Mouse (Mus musculus) midbrain, embryonic 13.5 days (tissue): ENCODE measurements around the gene Ankrd39. TPM values are rescaled to one million over a fixed set of nuclear protein-coding genes. Genes with fewer than 3 reads are reported as not detected.

Source experiments
- ATAC-seq: fragments of 200-750 bp; cut with Nextera tagmentation; 2 replicates; pipeline ENCODE4 v1.8.0; 2017; ENCODE audit warnings: mild to moderate bottlenecking, moderate TSS enrichment, moderate library complexity
- H3K27ac ChIP-seq: fragments of 300-500 bp; sonication (generic); 2 replicates; pipeline ENCODE4 v1.5.1; 2015; ENCODE audit warnings: inconsistent platforms, mild to moderate bottlenecking, moderate library complexity
- H3K27me3 ChIP-seq: fragments of 300-500 bp; sonication (generic); 2 replicates; pipeline ENCODE4 v1.6.1; 2015; ENCODE audit warnings: mild to moderate bottlenecking, inconsistent platforms
- H3K36me3 ChIP-seq: fragments of 300-500 bp; sonication (generic); 2 replicates; pipeline ENCODE4 v1.6.1; 2015; ENCODE audit warnings: mild to moderate bottlenecking, inconsistent platforms
- H3K4me1 ChIP-seq: fragments of 300-500 bp; sonication (generic); replicated peaks from 2 replicates; pipeline ENCODE4 v1.6.1; 2015; ENCODE audit warnings: inconsistent platforms
- H3K4me2 ChIP-seq: fragments of 300-500 bp; sonication (generic); replicated peaks from 2 replicates; pipeline ENCODE4 v1.6.1; 2015; ENCODE audit warnings: moderate library complexity, mild to moderate bottlenecking, inconsistent platforms
- H3K4me3 ChIP-seq: fragments of 300-500 bp; sonication (generic); replicated peaks from 2 replicates; pipeline ENCODE4 v1.5.1; 2015; ENCODE audit warnings: mild to moderate bottlenecking, inconsistent platforms
- H3K9ac ChIP-seq: fragments of 300-500 bp; sonication (generic); replicated peaks from 2 replicates; pipeline ENCODE4 v1.6.1; 2015; ENCODE audit warnings: mild to moderate bottlenecking, inconsistent platforms
- H3K9me3 ChIP-seq: fragments of 300-500 bp; sonication (generic); 2 replicates; pipeline ENCODE4 v1.6.1; 2016; ENCODE audit warnings: mild to moderate bottlenecking, inconsistent platforms
- WGBS: fragments of 180-500 bp; shearing (Covaris S2); methylation state at CpG from one replicate; pipeline ENCODE4 v1.1.7; 2015; 5-methylcytosine and 5-hydroxymethylcytosine counted together
- polyA plus RNA-seq: library from polyadenylated mRNA; unstranded; fragments of >200 nt; fragmentation: Nextera tagmentation; extraction: Ambion mirVana; gene quantifications from 2 replicates; pipeline ENCODE4 v1.2.1, GENCODE M21; 2015

Ankrd39 gene
- polyA plus RNA-seq, 1 experiment from 2014 or later: 22.1 TPM

GRCm38 (mm10) chr1:36535477-36536396 is 11.5 kb downstream of the Ankrd39 start:
- ATAC-seq: no peak
- Histone ChIP-seq H3K9me3 (no peaks in the 10 kb centered on the region), H3K27ac (no peak overlapping the region), H3K4me2 (no peak overlapping the region), H3K4me1 (0 out of 2 replicates have a peak, but pooled peaks cover 4% of the 10 kb centered on the region), H3K9ac (no peak overlapping the region), H3K27me3 (no peaks in the 10 kb centered on the region), H3K4me3 (no peak overlapping the region), H3K36me3 (peaks cover 20% of the 10 kb centered on the region)
- WGBS: 90% methylated on average over 11 of the region's 11 CpGs

DNA sequence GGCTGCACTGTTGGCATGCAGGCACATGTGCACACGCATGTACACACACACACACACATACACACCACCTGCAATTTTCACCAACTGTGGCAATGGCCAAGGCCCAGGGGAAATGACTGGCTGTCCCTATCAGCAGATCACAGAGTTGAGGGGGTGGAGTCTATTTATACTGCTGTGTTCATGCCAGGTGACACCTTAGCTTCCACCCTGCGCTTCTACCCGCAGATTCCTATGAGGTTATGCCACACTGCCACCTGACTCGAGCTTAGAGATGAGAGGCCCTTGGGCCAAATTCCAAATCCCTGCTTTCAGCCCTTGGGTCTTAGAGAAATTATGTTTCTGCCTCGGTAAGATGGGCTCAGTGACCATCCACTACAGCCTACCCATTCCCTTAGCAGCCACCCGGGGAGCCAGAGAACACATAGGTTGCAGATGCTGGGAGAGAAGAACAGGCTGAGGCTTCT is 12.6 kb downstream of the Ankrd39 start:
- Histone ChIP-seq H3K4me1 (0 out of 2 replicates have a peak, but pooled peaks cover 7% of the 10 kb centered on the region), H3K27me3 (no peaks in the 10 kb centered on the region), H3K9ac (no peak overlapping the region), H3K4me2 (no peak overlapping the region), H3K9me3 (no peaks in the 10 kb centered on the region), H3K36me3 (peaks cover 15% of the 10 kb centered on the region), H3K27ac (no peak overlapping the region), H3K4me3 (no peak overlapping the region)
- WGBS: 89% methylated on average over 6 of the region's 6 CpGs
- ATAC-seq: no peak

GRCm38 (mm10) chr1:36533546-36533945 is 13.7 kb downstream of the Ankrd39 start:
- no peak overlapping the region for H3K27ac ChIP-seq
- ATAC-seq: no peak
- H3K4me3 ChIP-seq: no peak overlapping the region
- H3K27me3 ChIP-seq: no peaks in the 10 kb centered on the region
- H3K9ac ChIP-seq: no peak overlapping the region
- H3K9me3 ChIP-seq: no peaks in the 10 kb centered on the region
- peaks cover 8% of the 10 kb centered on the region; the same call in 1 of the 2 replicates for H3K4me1 ChIP-seq
- no peak overlapping the region for H3K4me2 ChIP-seq
- H3K36me3 ChIP-seq: peaks cover 8% of the 10 kb centered on the region; the same call in 1 of the 2 replicates
- WGBS: 83% methylated on average over 6 of the region's 6 CpGs

DNA sequence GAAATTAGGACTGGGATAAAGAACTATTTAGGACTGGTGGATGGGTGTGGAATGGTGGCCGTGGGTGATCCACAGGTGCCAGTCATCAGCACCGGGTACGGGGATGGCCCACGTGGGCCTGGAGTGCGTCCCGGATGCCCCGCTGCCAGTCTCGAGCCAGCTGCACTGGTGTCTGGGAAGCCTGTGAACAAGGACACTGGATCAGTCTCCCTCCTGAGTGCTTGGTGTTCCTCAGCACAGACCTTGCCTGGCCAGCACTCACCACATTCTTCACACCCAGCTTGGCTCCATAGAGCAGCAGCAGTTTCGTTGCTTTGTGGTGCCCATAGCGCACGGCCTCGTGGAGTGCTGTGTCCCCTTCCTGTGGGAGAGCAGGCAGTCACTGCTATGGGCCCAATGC is 15.8 kb downstream of the Ankrd39 start:
- Histone ChIP-seq H3K27me3 (no peaks in the 10 kb centered on the region), H3K9me3 (no peaks in the 10 kb centered on the region), H3K36me3 (peaks cover 3% of the 10 kb centered on the region; the same call in 1 of the 2 replicates), H3K9ac (no peak overlapping the region), H3K27ac (no peak overlapping the region), H3K4me3 (no peak overlapping the region), H3K4me2 (no peak overlapping the region), H3K4me1 (peaks cover 17% of the 10 kb centered on the region)
- WGBS: 94% methylated on average over 12 of the region's 12 CpGs
- ATAC-seq: no peak

GRCm38 (mm10) chr1:36530962-36531361 is 16.3 kb downstream of the Ankrd39 start:
- H3K4me2 ChIP-seq: no peak overlapping the region

DNA sequence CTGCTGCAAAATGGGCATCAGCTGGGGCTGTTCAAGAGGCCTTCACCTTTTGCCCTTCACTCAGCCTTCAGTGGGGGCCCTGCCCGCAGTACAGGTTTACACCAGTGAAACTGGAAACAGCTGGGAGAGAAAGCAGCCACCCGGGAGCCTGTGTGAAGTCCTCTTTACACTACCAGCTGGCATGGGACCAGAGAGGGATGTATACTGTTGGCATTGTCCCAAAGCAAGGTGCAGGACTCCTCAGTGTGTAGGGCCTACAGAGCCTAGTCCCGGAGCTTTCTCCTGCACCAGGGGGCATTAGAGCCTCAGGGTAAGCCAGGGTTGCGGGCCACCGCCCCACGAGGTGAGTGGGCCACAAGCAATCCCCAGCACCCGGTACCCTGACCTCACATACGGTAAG is 16.8 kb downstream of the Ankrd39 start:
- H3K27ac ChIP-seq: no peak overlapping the region
- H3K27me3 ChIP-seq: no peaks in the 10 kb centered on the region
- H3K4me3 ChIP-seq: no peak overlapping the region
- H3K4me1 ChIP-seq: peaks cover 17% of the 10 kb centered on the region
- no peak overlapping the region for H3K9ac ChIP-seq
- no peak overlapping the region for H3K4me2 ChIP-seq
- no peaks in the 10 kb centered on the region for H3K9me3 ChIP-seq
- no peak for ATAC-seq
- peaks cover 12% of the 10 kb centered on the region for H3K36me3 ChIP-seq
- WGBS: 86% methylated on average over 8 of the region's 8 CpGs

More at GRCm38 (mm10) chr1:36530962-36531361, 16.3 kb downstream of the Ankrd39 start:
- H3K27ac ChIP-seq: no peak overlapping the region
- no peak for ATAC-seq
- WGBS: 92% methylated on average over 7 of the region's 7 CpGs
- H3K4me1 ChIP-seq: peaks cover 17% of the 10 kb centered on the region
- no peak overlapping the region for H3K4me3 ChIP-seq
- peaks cover 7% of the 10 kb centered on the region for H3K36me3 ChIP-seq
- H3K27me3 ChIP-seq: no peaks in the 10 kb centered on the region
- H3K9me3 ChIP-seq: no peaks in the 10 kb centered on the region
- no peak overlapping the region for H3K9ac ChIP-seq

DNA sequence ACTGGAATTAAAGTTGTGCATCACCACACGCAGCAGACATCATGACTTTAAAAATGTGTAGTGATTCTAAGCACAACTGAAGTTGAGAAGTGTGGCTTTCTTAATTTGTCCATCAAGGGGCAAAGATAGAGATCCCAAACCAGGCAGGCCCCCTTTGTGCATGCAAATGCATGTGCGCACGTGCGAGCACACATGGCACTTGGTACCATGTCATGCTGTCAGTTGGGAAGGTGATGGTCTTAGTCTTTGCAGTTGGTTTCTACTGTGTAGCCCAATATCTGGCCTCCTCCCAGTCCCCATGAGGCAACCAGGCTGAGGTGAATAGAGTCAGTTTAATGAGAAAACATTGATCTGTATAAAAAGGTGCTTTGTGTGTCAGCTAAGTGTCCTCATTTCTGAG is 17.4 kb downstream of the Ankrd39 start:
- no peak overlapping the region for H3K4me3 ChIP-seq
- WGBS: 92% methylated on average over 4 of the region's 4 CpGs
- H3K27ac ChIP-seq: no peak overlapping the region
- peaks cover 18% of the 10 kb centered on the region for H3K36me3 ChIP-seq
- peaks cover 17% of the 10 kb centered on the region for H3K4me1 ChIP-seq
- ATAC-seq: no peak
- no peak overlapping the region for H3K9ac ChIP-seq
- H3K27me3 ChIP-seq: no peaks in the 10 kb centered on the region
- no peak overlapping the region for H3K4me2 ChIP-seq
- H3K9me3 ChIP-seq: no peaks in the 10 kb centered on the region

DNA sequence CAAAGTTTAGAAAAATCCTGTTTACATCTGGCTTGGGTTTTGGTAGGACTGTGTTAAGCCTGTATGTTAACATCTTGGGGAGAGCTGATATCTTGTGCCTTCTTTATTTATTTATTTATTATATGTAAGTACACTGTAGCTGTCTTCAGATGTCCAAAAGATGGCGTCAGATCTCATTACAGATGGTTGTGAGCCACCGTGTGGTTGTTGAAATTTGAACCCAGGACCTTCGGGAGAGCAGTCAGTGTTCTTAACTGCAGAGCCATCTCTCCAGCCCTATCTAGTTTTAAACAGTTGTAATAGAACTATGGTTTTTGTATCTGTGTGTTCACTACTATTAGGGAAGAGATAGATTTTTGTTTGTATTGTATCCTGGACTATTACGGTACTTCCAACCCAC is 18.0 kb downstream of the Ankrd39 start:
- no peak for ATAC-seq
- no peak overlapping the region for H3K27ac ChIP-seq
- no peak overlapping the region for H3K4me2 ChIP-seq
- peaks cover 24% of the 10 kb centered on the region for H3K36me3 ChIP-seq
- no peaks in the 10 kb centered on the region for H3K9me3 ChIP-seq
- 97% methylated on average over 4 of the region's 4 CpGs for WGBS
- no peak overlapping the region for H3K4me3 ChIP-seq
- no peak overlapping the region for H3K9ac ChIP-seq
- H3K27me3 ChIP-seq: no peaks in the 10 kb centered on the region
- H3K4me1 ChIP-seq: peaks cover 17% of the 10 kb centered on the region

GRCm38 (mm10) chr1:36528351-36528750 is 18.9 kb downstream of the Ankrd39 start:
- Histone ChIP-seq H3K4me2 (no peak overlapping the region), H3K36me3 (peaks cover 33% of the 10 kb centered on the region), H3K27ac (peak overlapping the region; percentile 80), H3K4me1 (peaks cover 17% of the 10 kb centered on the region), H3K9me3 (no peaks in the 10 kb centered on the region), H3K27me3 (no peaks in the 10 kb centered on the region), H3K4me3 (no peak overlapping the region), H3K9ac (no peak overlapping the region)
- 0% methylated on average over 1 of the region's 1 CpGs for WGBS
- peak; percentile 66 for ATAC-seq

- ATAC-seq: no peak
- Histone ChIP-seq H3K4me2 (no peak overlapping the region), H3K9me3 (no peaks in the 10 kb centered on the region), H3K9ac (no peak overlapping the region), H3K4me1 (peaks cover 25% of the 10 kb centered on the region), H3K27me3 (no peaks in the 10 kb centered on the region), H3K27ac (no peak overlapping the region), H3K4me3 (no peak overlapping the region), H3K36me3 (peaks cover 48% of the 10 kb centered on the region)
- WGBS: 94% methylated on average over 10 of the region's 10 CpGs
Measured at GRCm38 (mm10) chr1:36526903-36527302, 20.3 kb downstream of the Ankrd39 start.

DNA sequence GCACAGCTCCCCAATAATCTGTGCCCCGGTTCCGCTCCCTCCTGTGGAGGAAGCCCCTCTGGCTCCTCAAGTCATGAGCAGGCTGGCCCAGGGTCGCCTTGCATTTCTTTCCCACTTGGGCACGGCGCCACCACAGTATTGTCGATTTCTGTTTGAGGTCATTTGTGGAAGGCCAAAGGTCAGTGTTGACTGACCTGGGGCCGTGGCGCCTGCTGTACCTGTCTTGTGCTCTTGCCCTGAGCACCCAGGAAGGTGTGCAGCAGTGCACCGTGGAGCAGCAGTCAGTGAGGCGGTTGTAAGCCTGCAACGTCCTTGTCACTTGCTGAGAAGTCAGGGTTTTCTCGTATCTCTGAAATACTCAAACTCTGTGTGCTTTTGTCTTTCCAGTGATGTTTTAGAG is 21.5 kb downstream of the Ankrd39 start:
- H3K9me3 ChIP-seq: no peaks in the 10 kb centered on the region
- no peak for ATAC-seq
- WGBS: 91% methylated on average over 12 of the region's 12 CpGs
- peaks cover 25% of the 10 kb centered on the region for H3K4me1 ChIP-seq
- H3K27me3 ChIP-seq: no peaks in the 10 kb centered on the region
- H3K36me3 ChIP-seq: peaks cover 59% of the 10 kb centered on the region
- H3K4me2 ChIP-seq: no peak overlapping the region
- no peak overlapping the region for H3K9ac ChIP-seq
- no peak overlapping the region for H3K27ac ChIP-seq
- no peak overlapping the region for H3K4me3 ChIP-seq

DNA sequence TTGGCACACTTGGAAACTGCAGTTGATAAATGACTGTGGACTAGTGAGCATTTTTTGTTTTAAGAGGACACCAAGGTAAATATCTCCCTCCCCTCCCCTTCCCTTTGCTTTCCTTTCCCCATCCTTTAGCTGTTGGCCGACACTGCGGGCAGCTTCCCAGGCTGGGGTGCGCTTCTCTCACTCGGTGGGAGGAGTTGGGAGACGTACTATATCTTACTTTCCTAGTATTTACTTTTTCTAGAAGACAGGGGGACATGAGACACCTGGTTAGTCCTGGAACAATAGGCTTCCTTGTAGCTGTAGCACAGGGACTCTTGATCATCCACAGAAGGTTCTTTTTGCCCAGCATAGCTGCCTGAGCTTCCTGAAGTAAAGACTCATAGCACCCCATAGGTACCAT is 23.2 kb downstream of the Ankrd39 start:
- Histone ChIP-seq H3K4me2 (no peak overlapping the region), H3K4me1 (peaks cover 22% of the 10 kb centered on the region), H3K9ac (no peak overlapping the region), H3K4me3 (no peak overlapping the region), H3K27me3 (no peaks in the 10 kb centered on the region), H3K9me3 (no peaks in the 10 kb centered on the region), H3K27ac (no peak overlapping the region), H3K36me3 (peaks cover 74% of the 10 kb centered on the region)
- 90% methylated on average over 5 of the region's 5 CpGs for WGBS
- no peak for ATAC-seq
